Mouse (Mus musculus) midbrain, postnatal 0 days (tissue): ENCODE data around the gene Gli2. TPM values are rescaled to one million over a fixed set of nuclear protein-coding genes. Genes with fewer than 3 reads are reported as not detected.

ENCODE experiments used
- ATAC-seq: fragments of 200-750 bp; cut with Nextera tagmentation; 2 replicates; pipeline ENCODE4 v1.8.0; 2017; ENCODE audit warnings: moderate number of reproducible peaks, mild to moderate bottlenecking, moderate TSS enrichment, moderate library complexity; ENCODE audit not compliant: low FRiP score
- DNase-seq: peaks from one replicate; pipeline ENCODE4 v3.0.0-alpha.2; 2015; ENCODE audit warnings: low spot score
- H3K27ac ChIP-seq: fragments of 300-500 bp; sonication (generic); 2 replicates; pipeline ENCODE4 v1.5.1; 2014; ENCODE audit warnings: low read depth, mild to moderate bottlenecking, low read length, mixed read lengths
- H3K27me3 ChIP-seq: fragments of 300-500 bp; sonication (generic); 2 replicates; pipeline ENCODE4 v1.6.1; 2014; ENCODE audit warnings: low read length, control low read depth, mixed read lengths; ENCODE audit not compliant: insufficient read depth
- H3K36me3 ChIP-seq: fragments of 300-500 bp; sonication (generic); 2 replicates; pipeline ENCODE4 v1.6.1; 2014; ENCODE audit warnings: low read length, control low read depth, mixed read lengths; ENCODE audit not compliant: insufficient read depth
- H3K4me1 ChIP-seq: fragments of 300-500 bp; sonication (generic); 2 replicates; pipeline ENCODE4 v1.6.1; 2014; ENCODE audit warnings: mild to moderate bottlenecking, control low read depth, antibody characterized with exemption, low read length, mixed read lengths; ENCODE audit not compliant: insufficient read depth
- H3K4me2 ChIP-seq: fragments of 300-500 bp; sonication (generic); 2 replicates; pipeline ENCODE4 v1.6.1; 2014; ENCODE audit warnings: low read depth, mild to moderate bottlenecking, low read length, mixed read lengths; ENCODE audit not compliant: poor library complexity, severe bottlenecking
- H3K4me3 ChIP-seq: fragments of 300-500 bp; sonication (generic); 2 replicates; pipeline ENCODE4 v1.5.1; 2014; ENCODE audit warnings: low read depth, mild to moderate bottlenecking, low read length, moderate library complexity
- H3K9ac ChIP-seq: fragments of 300-500 bp; sonication (generic); replicated peaks from 2 replicates; pipeline ENCODE4 v1.6.1; 2014; ENCODE audit warnings: mild to moderate bottlenecking, low read length, moderate library complexity, mixed read lengths; ENCODE audit not compliant: poor library complexity, severe bottlenecking
- H3K9me3 ChIP-seq: fragments of 300-500 bp; sonication (generic); 2 replicates; pipeline ENCODE4 v1.6.1; 2016; ENCODE audit warnings: low read length, control low read depth
- CTCF ChIP-seq: IDR thresholded peaks from 2 replicates; pipeline ENCODE4 v1.5.1; 2016; ENCODE audit warnings: antibody characterized with exemption, mild to moderate bottlenecking
- WGBS: fragments of 180-500 bp; shearing (Covaris S2); extraction: QIAGEN DNeasy Blood & Tissue Kit; methylation state at CpG from one replicate; pipeline ENCODE4 v1.1.7; 2014; 5-methylcytosine and 5-hydroxymethylcytosine counted together
- polyA plus RNA-seq: library from polyadenylated mRNA; unstranded; fragments of >200 nt; fragmentation: Nextera tagmentation; extraction: Ambion mirVana; gene quantifications from 2 replicates; pipeline ENCODE4 v1.2.1, GENCODE M21; 2015
- total RNA-seq: library from RNA; depleted of rRNA; stranded (reverse); fragments of >200 nt; gene quantifications from 2 replicates; pipeline ENCODE4 v1.2.3, GENCODE M21; 2014

The Gli2 gene
- total and polyA plus RNA-seq, 2 experiments from 2014 or later: 0.84 to 4.7 TPM

DNA sequence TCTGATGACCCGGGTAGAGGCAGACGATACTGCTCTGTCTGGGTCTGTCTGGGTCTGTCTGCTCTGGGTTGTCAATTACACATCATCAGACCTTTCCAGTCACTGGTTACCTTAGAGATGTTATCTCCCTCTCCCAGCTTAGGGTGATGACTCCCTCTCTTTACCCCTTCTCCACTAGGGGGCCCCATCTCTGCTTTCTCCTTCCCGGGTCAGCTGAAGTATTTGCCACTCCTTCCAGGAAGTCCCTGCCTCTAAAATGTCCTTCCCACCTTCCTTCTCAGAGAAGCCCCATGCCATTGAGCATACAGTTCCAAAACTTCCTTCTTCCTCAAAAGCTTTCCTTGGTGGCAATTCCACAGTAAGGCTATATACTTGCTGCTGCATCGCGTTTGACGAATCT lies 21.5 kb upstream of the Gli2 start:
- no peaks in the 10 kb centered on the region for H3K4me1 ChIP-seq
- 71% methylated on average over 6 of the region's 6 CpGs for WGBS
- H3K4me2 ChIP-seq: no peak overlapping the region
- peak; percentile 35; the same call in 1 of the 2 replicates for TF ChIP-seq CTCF
- ATAC-seq (no peak), DNase-seq (no peak)
- no peak overlapping the region for H3K9ac ChIP-seq
- no peaks in the 10 kb centered on the region for H3K9me3 ChIP-seq
- no peaks in the 10 kb centered on the region for H3K27me3 ChIP-seq
- no peaks in the 10 kb centered on the region for H3K36me3 ChIP-seq
- no peak overlapping the region for H3K4me3 ChIP-seq
- no peak overlapping the region for H3K27ac ChIP-seq

DNA sequence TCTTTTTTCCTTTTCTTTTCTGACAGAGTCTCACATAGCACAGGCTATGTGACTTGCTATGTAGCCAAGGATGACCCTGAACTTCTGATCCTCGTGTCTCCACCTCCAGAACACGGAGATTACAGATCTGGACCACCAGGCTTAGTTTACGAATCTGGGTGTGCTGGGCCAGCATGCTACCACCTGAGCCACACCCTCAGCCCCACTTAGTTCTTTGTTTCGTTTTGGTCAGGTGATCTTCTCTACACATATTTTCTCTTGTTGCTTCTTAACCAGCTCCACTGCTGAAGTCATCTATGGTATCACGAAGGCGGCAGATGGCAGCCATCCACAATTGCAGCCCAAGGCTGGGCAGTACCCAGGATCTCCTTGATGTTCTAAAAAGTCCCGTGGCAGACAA lies 20.5 kb upstream of the Gli2 start:
- no peak for ATAC-seq
- 88% methylated on average over 7 of the region's 7 CpGs for WGBS

DNA sequence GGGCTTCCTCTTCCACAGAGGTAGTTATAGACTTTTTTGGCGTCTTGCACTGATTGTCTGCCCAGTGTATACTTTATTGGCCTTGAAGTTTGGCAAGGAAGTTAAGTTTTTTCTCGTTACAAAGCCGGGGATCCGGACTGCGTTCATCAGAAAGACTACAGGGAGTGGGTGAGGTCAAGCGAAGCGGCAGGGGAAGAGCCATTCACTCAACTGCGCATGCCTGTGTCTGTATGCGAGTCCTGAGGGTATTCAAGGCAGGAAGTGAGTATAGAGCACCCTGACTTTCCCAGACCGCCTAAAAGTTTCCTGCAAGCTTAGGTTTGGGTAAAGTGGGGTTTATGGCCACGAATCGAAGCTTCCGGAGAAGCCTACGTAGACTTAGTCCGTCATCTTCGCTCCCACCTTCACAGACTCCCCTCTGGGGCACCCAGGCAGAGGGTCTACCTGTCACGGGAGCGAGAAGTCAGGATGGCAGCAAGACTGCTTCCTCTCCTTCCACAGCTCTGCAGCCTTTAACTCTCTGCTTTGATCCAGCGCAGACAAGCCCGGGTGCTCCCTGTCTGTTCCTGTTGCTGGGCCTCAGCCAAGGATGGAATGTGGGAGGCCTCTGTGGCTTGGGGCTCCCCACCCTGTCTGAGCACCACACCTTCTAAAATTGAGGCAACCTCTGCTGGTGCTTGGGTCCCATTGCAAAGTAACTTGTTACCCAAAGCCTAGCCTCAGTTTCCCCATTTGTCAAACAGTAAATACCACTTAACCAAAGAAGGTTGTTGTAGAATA lies 11.7 kb upstream of the Gli2 start:
- 80% methylated on average over 20 of the region's 20 CpGs for WGBS
- Histone ChIP-seq H3K9me3 (no peaks in the 10 kb centered on the region), H3K27ac (no peak overlapping the region), H3K9ac (no peak overlapping the region), H3K4me3 (no peak overlapping the region), H3K27me3 (no peaks in the 10 kb centered on the region; the same call in 1 of the 2 replicates), H3K36me3 (no peaks in the 10 kb centered on the region), H3K4me2 (no peak overlapping the region), H3K4me1 (no peaks in the 10 kb centered on the region)
- ATAC-seq: no peak
- TF ChIP-seq CTCF: no peak
- no peak for DNase-seq

More for the DNA sequence above, 20.5 kb upstream of the Gli2 start:
- no peak overlapping the region for H3K27ac ChIP-seq
- H3K4me3 ChIP-seq: no peak overlapping the region
- no peaks in the 10 kb centered on the region for H3K36me3 ChIP-seq
- H3K9me3 ChIP-seq: no peaks in the 10 kb centered on the region
- no peak overlapping the region for H3K9ac ChIP-seq
- DNase-seq: no peak
- H3K4me1 ChIP-seq: no peaks in the 10 kb centered on the region
- H3K27me3 ChIP-seq: no peaks in the 10 kb centered on the region
- no peak overlapping the region for H3K4me2 ChIP-seq
- TF ChIP-seq CTCF: no peak

DNA sequence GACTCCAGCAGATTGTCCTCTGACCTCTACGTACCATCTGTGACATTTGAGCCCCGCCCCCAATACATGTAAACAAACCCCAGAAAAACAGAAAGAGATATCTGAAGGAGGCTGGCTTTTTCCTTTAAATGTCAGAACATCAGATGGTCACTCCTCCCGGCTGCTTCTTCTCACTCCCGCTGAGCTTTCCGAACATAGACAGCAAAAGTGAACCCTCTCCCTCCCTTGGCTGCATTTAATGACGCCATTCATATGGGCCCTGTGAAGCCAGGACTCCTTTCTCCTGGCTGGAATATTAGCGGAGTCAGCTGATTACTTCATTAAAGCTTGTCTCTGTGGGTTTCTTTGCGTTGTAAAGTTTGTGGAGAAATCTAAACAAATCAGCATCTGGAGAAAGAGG lies 3.1 kb upstream of the Gli2 start:
- no peaks in the 10 kb centered on the region for H3K4me1 ChIP-seq
- no peak overlapping the region for H3K27ac ChIP-seq
- 74% methylated on average over 8 of the region's 8 CpGs for WGBS
- no peak for DNase-seq
- H3K4me2 ChIP-seq: no peak overlapping the region
- no peak for ATAC-seq
- H3K36me3 ChIP-seq: no peaks in the 10 kb centered on the region
- no peaks in the 10 kb centered on the region for H3K9me3 ChIP-seq
- peaks cover 12% of the 10 kb centered on the region for H3K27me3 ChIP-seq
- H3K9ac ChIP-seq: no peak overlapping the region
- TF ChIP-seq CTCF: no peak
- no peak overlapping the region for H3K4me3 ChIP-seq

DNA sequence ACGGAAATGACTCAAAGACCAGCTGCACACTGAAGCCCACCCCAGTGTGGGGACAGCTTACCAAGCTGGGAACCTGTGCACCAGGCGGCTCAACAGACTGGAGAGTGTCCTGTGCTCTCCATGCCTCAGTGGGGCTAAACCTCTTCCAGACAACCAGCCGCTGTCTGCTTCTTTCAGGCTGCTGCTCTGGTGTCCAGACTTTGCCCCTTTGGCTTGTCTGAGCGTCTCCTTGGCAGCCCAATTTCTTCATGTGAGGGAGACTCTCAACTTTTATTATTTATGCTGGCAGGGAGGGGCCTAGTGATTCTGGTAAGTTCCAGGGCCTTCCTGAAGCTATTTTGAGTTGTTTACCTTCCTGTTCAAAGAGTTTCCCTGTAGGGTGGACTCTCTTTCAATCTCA lies 2.4 kb upstream of the Gli2 start:
- H3K9ac ChIP-seq: no peak overlapping the region
- ATAC-seq (no peak), DNase-seq (no peak)
- no peak for TF ChIP-seq CTCF
- H3K27ac ChIP-seq: no peak overlapping the region
- H3K9me3 ChIP-seq: no peaks in the 10 kb centered on the region
- no peak overlapping the region for H3K4me3 ChIP-seq
- peaks cover 16% of the 10 kb centered on the region for H3K27me3 ChIP-seq
- H3K4me2 ChIP-seq: no peak overlapping the region
- H3K4me1 ChIP-seq: 0 out of 2 replicates have a peak, but pooled peaks cover 2% of the 10 kb centered on the region
- WGBS: 93% methylated on average over 4 of the region's 4 CpGs
- no peaks in the 10 kb centered on the region for H3K36me3 ChIP-seq

DNA sequence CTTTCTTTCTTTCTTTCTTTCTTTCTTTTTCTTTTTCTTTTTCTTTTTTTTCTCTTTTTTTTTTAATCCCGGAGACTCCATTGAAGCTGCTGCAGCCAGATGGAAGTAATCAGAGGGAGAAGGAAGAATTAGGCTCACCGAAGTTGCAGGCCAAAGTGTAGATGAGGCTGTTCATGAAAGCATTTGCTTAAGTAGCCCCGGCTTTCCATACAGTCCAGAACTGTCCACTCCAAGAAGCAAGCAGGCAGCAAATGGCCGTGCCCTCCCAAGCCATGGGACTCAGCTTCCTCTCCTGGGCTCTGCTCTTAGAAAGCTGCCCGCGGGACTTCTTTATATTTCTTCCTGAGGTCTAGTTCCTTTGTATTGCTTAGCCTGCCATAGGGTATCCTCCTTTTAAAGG lies 1.0 kb upstream of the Gli2 start:
- TF ChIP-seq CTCF: no peak
- 15% methylated on average over 6 of the region's 6 CpGs for WGBS
- DNase-seq (no peak), ATAC-seq (no peak)
- H3K27me3 ChIP-seq: peaks cover 23% of the 10 kb centered on the region
- peak overlapping the region; percentile 98 for H3K4me2 ChIP-seq
- H3K9me3 ChIP-seq: no peaks in the 10 kb centered on the region
- H3K27ac ChIP-seq: no peak overlapping the region
- H3K36me3 ChIP-seq: no peaks in the 10 kb centered on the region
- H3K4me3 ChIP-seq: peak overlapping the region; percentile 45
- 0 out of 2 replicates have a peak, but pooled peaks cover 2% of the 10 kb centered on the region for H3K4me1 ChIP-seq
- H3K9ac ChIP-seq: no peak overlapping the region
